Mouse (Mus musculus) erythroblast, embryonic 14.5 days (primary cell): ENCODE data around the gene Sptbn1.

Source experiments
- GATA1 ChIP-seq: IDR thresholded peaks from 2 replicates; pipeline ENCODE4 v1.6.1; 2012; ENCODE audit warnings: low read length, inconsistent platforms, mixed read lengths
- TAL1 ChIP-seq: IDR thresholded peaks from 3 replicates; pipeline ENCODE4 v1.6.1; 2012; ENCODE audit warnings: low read length, inconsistent platforms, mixed read lengths

DNA sequence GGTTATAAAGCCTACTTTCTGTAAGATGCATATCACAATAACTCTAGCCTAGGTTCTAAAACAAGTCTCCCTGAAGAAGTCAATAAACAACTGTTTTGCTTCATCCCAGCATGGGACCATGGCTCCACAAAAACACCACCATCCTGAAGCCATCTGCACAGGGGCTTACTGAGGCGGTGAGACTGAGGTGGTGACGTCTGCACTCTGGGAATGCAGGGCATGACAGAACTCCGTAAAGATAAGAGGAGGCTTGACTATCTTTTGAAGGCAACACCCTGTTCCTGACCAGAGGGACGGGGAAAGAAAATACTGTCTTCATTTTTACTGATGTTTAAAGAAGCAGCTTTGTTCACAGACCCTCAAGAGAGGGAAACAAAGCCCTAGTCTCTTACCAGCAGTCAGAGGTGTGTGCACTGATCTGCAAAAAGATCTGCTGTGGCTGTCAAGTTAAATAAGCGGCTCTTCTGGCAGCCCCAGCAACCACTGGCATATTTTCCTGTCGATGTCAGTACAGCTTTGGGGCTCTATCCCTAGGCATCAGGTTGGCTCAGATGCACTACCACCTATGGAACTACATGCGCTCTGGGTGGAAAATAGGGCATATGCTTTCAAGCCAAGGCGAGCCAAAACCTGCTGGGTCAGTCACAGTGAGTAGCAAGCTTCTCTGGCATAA, 109.8 kb downstream of the Sptbn1 start:
- TF ChIP-seq GATA1 = no peak
- no peak for TF ChIP-seq TAL1
